Mouse (Mus musculus) right cerebral cortex, postnatal 10 days (tissue): ENCODE results near the gene Olfr1180.
"Not testable (repeated sequence)": the region's sequence is repeated elsewhere in the genome, so short reads cannot be mapped to it uniquely, and the experiment has no call there.

Source experiments
- DNase-seq, 2 experiments: peaks; one replicate each; pipeline ENCODE4 v3.0.0; 2021; ENCODE audit warnings: low spot score in 2 of 2

Gene Olfr1180

DNA sequence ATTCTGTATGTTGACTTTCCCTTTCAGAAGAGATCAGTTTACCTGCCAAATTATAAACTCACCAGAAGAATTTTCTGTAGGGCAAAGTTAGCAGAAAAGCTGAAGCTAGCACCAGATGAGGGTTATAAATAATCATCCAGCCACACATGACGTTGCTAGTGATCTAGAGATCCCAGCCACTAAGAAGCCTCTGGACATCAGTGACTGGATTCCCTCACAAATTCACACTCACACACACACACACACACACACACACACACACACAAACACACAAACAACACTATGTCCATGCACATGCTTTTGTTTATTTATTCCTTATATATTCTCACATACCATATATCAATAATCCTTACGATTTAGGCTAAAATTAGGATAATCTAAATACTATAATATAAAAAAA lies at the start of gene Olfr1180:
TSS of gene Olfr1180 (minus strand) at position 101 of the 400 bp plus-strand sequence.
- DNase-seq, result no peak

DNA sequence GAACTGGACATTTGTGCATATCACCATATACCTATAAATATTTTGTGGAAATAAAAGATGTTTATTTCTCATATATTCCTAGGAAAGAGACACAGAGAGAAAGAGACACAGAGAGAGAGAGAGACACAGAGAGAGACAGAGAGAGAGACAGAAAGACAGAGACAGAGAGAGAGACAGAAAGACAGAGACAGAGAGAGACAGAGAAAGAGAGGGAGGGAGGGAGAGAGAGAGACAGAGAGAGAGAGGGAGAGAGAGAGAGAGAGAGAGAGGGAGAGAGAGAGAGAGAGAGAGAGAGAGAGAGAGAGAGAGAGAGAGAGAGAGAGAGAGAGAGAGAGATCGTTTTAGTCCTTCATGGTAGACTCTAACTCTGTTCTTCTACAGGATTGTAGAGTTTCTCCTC lies 35.6 kb upstream of the Olfr1180 start, which contains the start of gene Olfr1183:
TSS of gene Olfr1183 (plus strand) at position 301 of the 400 bp plus-strand sequence.
- not testable (repeated sequence) for DNase-seq

DNA sequence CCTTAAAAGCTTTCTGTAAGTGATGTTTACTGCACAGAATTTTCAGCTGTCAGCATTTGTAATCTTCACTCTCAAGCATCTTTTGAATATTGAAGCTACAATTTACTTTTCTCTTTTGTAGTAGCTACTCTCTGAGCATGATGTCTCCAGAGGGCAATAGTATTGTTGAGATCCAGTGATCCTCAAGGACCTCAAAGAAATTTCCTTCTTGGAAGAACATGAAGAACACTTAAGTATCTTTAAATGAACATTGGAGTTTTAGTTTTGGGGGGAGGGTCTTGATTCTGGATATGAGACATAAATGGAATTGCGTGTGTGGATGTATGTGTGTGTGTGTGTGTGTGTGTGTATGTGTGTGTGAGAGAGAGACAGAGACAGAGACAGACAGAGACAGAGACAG lies 30.1 kb upstream of the Olfr1180 start, which contains the start of gene Gm13757:
TSS of gene Gm13757 (minus strand) at position 101 of the 400 bp plus-strand sequence.
- DNase-seq, result no peak

DNA sequence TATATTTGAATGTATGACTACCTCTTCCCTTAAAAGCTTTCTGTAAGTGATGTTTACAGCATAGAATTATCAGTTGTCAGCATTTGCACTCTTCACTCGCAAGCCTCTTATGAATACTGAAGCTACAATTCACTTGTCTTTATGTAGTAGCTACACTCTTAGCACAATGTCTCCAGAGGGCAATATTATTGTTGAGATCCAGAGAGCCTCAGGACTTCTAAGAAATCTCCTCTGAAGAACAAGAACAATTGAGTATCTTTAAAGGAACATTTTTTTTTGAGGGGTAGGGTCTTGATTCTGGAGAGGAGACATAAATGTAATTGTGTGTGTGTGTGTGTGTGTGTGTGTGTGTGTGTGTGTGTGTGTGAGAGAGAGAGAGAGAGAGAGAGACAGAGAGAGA lies 7.1 kb upstream of the Olfr1180 start, which contains the start of gene Olfr1181:
TSS of gene Olfr1181 (minus strand) at position 101 of the 400 bp plus-strand sequence.
- DNase-seq, result no peak

DNA sequence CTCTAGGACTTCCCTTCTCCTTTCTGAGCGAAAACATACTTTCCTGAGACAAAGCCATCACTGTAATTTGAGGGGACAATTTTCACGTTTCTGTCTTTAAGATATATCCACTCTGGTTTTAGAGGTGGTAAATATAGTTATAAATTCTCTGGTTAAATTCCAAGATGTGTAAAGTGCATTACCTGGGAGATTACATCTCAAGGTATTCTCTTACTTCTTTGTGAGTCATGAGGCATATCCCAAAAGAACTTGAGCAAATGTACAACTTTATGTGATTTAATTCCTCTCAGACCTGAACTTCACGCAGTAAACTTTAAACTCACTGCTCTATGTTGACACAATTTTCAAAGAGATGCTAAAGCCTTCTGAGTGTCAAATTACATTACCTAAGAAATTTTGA lies 12.6 kb downstream of the Olfr1180 start, which contains the start of gene Olfr1179:
TSS of gene Olfr1179 (minus strand) at position 101 of the 400 bp plus-strand sequence.
- DNase-seq, result no peak

DNA sequence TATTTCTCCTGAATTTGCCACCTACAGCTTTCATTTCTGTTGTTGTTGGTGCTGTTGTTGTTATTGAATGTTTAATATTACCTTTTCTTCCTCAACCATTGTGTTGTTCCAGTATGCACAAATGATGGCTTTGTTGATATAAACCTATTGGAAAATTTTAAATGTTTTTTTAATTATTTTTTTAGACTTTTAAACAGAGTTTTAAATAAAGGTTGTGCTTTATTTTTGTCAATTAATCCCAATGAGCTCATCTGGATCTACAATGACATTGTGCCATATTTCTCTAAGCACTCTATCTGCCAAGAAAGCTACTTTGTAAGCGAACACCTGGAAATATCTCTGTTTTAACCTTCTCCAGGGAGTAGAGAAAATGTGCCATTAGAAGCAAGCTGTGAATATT lies 32.2 kb downstream of the Olfr1180 start, which contains the start of gene Olfr1178:
TSS of gene Olfr1178 (plus strand) at position 301 of the 400 bp plus-strand sequence.
- DNase-seq, result no peak
